Mouse (Mus musculus): ENCODE data around the gene St7l.

The St7l gene

GRCm38 (mm10) chr3:104963331-104964276, 99.8 kb downstream of the St7l start:
- DNase-seq (ENCODE audit: low read depth, low spot score): no peak

GRCm38 (mm10) chr3:104965070-104965855, 101.5 kb downstream of the St7l start:
- no peak for DNase-seq (ENCODE audit: low read depth, low spot score)

GRCm38 (mm10) chr3:104965991-104966554, 102.3 kb downstream of the St7l start:
- DNase-seq (ENCODE audit: low read depth, low spot score): no peak

GRCm38 (mm10) chr3:104967548-104968300, 103.9 kb downstream of the St7l start:
- DNase-seq (ENCODE audit: low read depth, low spot score): peak; percentile 79
